Mouse (Mus musculus) lung, adult 10 weeks (tissue): ENCODE data around the gene Hhipl1. TPM values are rescaled to one million over a fixed set of nuclear protein-coding genes. Genes with fewer than 3 reads are reported as not detected.

ENCODE experiments used
- polyA plus RNA-seq: library from polyadenylated mRNA; stranded (reverse); fragments of 350-450 nt; fragmentation: Illumina TruSeq; extraction: RNeasy Lipid Tissue Mini Kit (QIAGEN cat#74804); gene quantifications from one replicate; pipeline ENCODE4 v1.2.3, GENCODE M21; 2014; ENCODE audit warnings: low read depth, low replicate concordance; ENCODE audit not compliant: insufficient read depth

Gene Hhipl1
- polyA plus RNA-seq, result 0.41 TPM

GRCm38 (mm10) chr12:108305812-108306794, at the start of gene Hhipl1:
Gene Hhipl1, plus strand, starts transcription at chr12:108306270.

DNA sequence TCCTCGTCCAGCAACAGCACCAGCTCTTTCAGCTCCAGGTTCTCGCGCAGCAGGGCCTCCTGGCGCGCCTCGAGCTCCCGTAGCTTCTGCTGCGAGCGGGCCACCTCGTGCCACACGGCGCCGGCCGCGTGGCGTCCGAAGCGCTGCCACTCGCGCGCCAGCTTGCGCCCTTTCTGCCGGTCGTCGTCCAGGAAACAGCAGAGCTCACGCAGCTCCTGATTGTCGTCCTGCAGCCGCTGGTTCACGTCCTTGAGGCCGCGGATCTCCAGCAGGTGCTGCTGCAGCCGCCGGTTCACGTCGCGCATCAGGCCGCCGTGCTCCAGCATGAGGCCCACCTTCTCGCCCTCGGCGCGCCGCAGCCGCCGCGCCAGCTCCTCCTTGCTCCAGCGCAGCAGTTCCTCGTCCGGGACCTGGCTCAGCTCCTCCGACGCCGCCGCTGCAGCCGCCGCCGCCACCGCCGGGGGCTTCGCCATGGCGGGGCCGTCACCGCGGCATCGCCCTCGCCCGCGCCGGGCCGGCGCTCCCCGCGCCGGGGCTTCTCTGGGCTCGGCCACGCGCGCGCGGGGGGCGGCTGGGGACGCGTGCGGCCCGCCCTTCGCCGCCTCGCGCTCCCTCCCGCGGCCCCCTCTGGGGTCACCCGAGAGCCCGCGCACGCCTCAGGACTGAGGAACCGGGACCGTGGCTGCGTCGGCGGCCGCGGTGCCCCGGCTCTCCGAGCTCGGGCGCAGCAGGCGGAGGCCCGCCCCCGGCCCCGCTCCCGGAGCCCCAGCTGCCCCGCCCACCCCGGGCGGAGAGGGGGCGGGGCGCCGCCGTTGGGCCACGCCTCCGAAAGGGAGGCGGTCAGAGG, 31.2 kb upstream of the Hhipl1 start, which contains the start of gene Ccdc85c:
TSS of gene Ccdc85c (minus strand) at position 765 of the 847 bp plus-strand sequence.

GRCm38 (mm10) chr12:108333895-108334445, 27.9 kb downstream of the Hhipl1 start, which contains the start of gene Cyp46a1:
Gene Cyp46a1, plus strand, starts transcription at chr12:108334381.

GRCm38 (mm10) chr12:108370596-108371428, 64.7 kb downstream of the Hhipl1 start, which contains the start of gene Eml1:
Gene Eml1, plus strand, starts transcription at chr12:108370957.

Other genes with a start within 250 kb of the Hhipl1 start
- 73.8 TPM for gene Setd3, start 127.0 kb upstream of the Hhipl1 start, polyA plus RNA-seq
- 9.9 TPM for gene Ccnk, start 126.7 kb upstream of the Hhipl1 start, polyA plus RNA-seq
- gene Ccdc85c, start 30.8 kb upstream of the Hhipl1 start, polyA plus RNA-seq, result 5.2 TPM
- 0.24 TPM for gene Cyp46a1, start 28.1 kb downstream of the Hhipl1 start, polyA plus RNA-seq
- gene Eml1, start 64.7 kb downstream of the Hhipl1 start, polyA plus RNA-seq, result 46.3 TPM
- 52.3 TPM for gene Evl, start 248.4 kb downstream of the Hhipl1 start, polyA plus RNA-seq